Mouse (Mus musculus): ENCODE results near the gene Gm6309. TPM values are rescaled to one million over a fixed set of nuclear protein-coding genes. Genes with fewer than 3 reads are reported as not detected.

Gene Gm6309
- polyA plus RNA-seq, 1 experiment from 2014 or later, result not detected

Other genes with a start within 250 kb of the Gm6309 start
- 0.39 and 0.60 TPM in 2 replicates for gene Cyp3a25, start 161.1 kb downstream of the Gm6309 start, polyA plus RNA-seq (2015; fragmentation: Nextera tagmentation; extraction: Ambion mirVana)
- gene Cyp3a59, start 91.5 kb downstream of the Gm6309 start, polyA plus RNA-seq (2015; fragmentation: Nextera tagmentation; extraction: Ambion mirVana), result 0.07 and 0.11 TPM in 2 replicates
- not detected in 2 replicates for gene Gm5565, start 10.2 kb downstream of the Gm6309 start, polyA plus RNA-seq (2015; fragmentation: Nextera tagmentation; extraction: Ambion mirVana)
- gene 1700001J03Rik, start 14.6 kb upstream of the Gm6309 start, polyA plus RNA-seq (2015; fragmentation: Nextera tagmentation; extraction: Ambion mirVana), result not detected in 2 replicates
- 28.0 and 30.9 TPM in 2 replicates for gene Rnf6, start 50.8 kb upstream of the Gm6309 start, polyA plus RNA-seq (2015; fragmentation: Nextera tagmentation; extraction: Ambion mirVana)
- gene Cdk8, start 60.5 kb upstream of the Gm6309 start, polyA plus RNA-seq (2015; fragmentation: Nextera tagmentation; extraction: Ambion mirVana), result 11.5 and 11.8 TPM in 2 replicates
- 0.04 and 0.05 TPM in 2 replicates for gene Wasf3, start 214.3 kb upstream of the Gm6309 start, polyA plus RNA-seq (2015; fragmentation: Nextera tagmentation; extraction: Ambion mirVana)

Data from liver, embryonic 16.5 days (tissue).